Mouse (Mus musculus): ENCODE measurements around the gene 2410002F23Rik.

GRCm38 (mm10) chr7:44246984-44247470, 505 bp downstream of the 2410002F23Rik start:
- TF ChIP-seq CTCF (IDR thresholded peaks at IDR 0.05; ENCODE audit: borderline replicate concordance, extremely low read depth, insufficient read depth, insufficient read length) (no peak), POLR2A (IDR thresholded peaks at IDR 0.05; ENCODE audit: borderline replicate concordance, extremely low read depth, insufficient read depth, insufficient read length, poor library complexity, severe bottlenecking) (no peak)
